14 mouse cellular contexts compared by ENCODE assay signal in genomic region chr8:105602540-105602939, GRCm38 (mm10). TPM values are rescaled to one million over a fixed set of nuclear protein-coding genes. Genes with fewer than 3 reads are reported as not detected.
"Had no signal": no experiment of that assay in that cellular context is flagged by ENCODE, and none has a peak within 500 bp of the region (broad histone marks: within the 10 kb centered on the region; RNA-seq: fewer than 3 reads in every experiment).

No protein-coding gene starts in this region.

RNA-seq across cellular contexts. Expression of gene Agrp, which starts 34.7 kb away (rescaled TPM):
- total RNA-seq: left cerebral cortex, postnatal 10 days; left cerebral cortex, postnatal 25 days; left cerebral cortex, postnatal 36 days; left cerebral cortex, postnatal 4 days; liver, adult 2 months; megakaryocyte progenitor cell, adult 5-6 weeks; megakaryocyte, adult 5-6 weeks; megakaryocyte-erythroid progenitor cell, adult 5-6 weeks; midbrain, postnatal 0 days had no signal
- polyA plus RNA-seq: liver, adult 2 months; liver, embryonic 11.5 days; liver, embryonic 12.5 days; liver, embryonic 16.5 days; liver, postnatal 0 days; macrophage had no signal
